Mouse (Mus musculus) lung, embryonic 15.5 days (tissue): ENCODE data around the gene Got1. TPM values are rescaled to one million over a fixed set of nuclear protein-coding genes. Genes with fewer than 3 reads are reported as not detected.

ENCODE experiments used
- ATAC-seq: fragments of 200-750 bp; cut with Nextera tagmentation; 2 replicates; pipeline ENCODE4 v1.8.0; 2017; ENCODE audit warnings: moderate number of reproducible peaks, borderline replicate concordance; ENCODE audit not compliant: low FRiP score, low TSS enrichment; ENCODE audit errors: extremely low read depth
- H3K27ac ChIP-seq: fragments of 300-500 bp; sonication (generic); 2 replicates; pipeline ENCODE4 v1.5.1; 2015; ENCODE audit warnings: moderate library complexity, mild to moderate bottlenecking, inconsistent platforms
- H3K27me3 ChIP-seq: fragments of 300-500 bp; sonication (generic); 2 replicates; pipeline ENCODE4 v1.6.1; 2015; ENCODE audit warnings: inconsistent platforms
- H3K36me3 ChIP-seq: fragments of 300-500 bp; sonication (generic); 2 replicates; pipeline ENCODE4 v1.6.1; 2015; ENCODE audit warnings: inconsistent platforms
- H3K4me1 ChIP-seq: fragments of 300-500 bp; sonication (generic); 2 replicates; pipeline ENCODE4 v1.6.1; 2015; ENCODE audit warnings: inconsistent platforms
- H3K4me2 ChIP-seq: fragments of 300-500 bp; sonication (generic); 2 replicates; pipeline ENCODE4 v1.6.1; 2015; ENCODE audit warnings: inconsistent platforms, mild to moderate bottlenecking, moderate library complexity
- H3K4me3 ChIP-seq: fragments of 300-500 bp; sonication (generic); 2 replicates; pipeline ENCODE4 v1.5.1; 2015; ENCODE audit warnings: mild to moderate bottlenecking, inconsistent platforms
- H3K9ac ChIP-seq: fragments of 300-500 bp; sonication (generic); 2 replicates; pipeline ENCODE4 v1.6.1; 2015; ENCODE audit warnings: inconsistent platforms
- H3K9me3 ChIP-seq: fragments of 300-500 bp; sonication (generic); 2 replicates; pipeline ENCODE4 v1.6.1; 2016; ENCODE audit warnings: inconsistent platforms
- WGBS: fragments of 180-500 bp; shearing (Covaris S2); methylation state at CpG from one replicate; pipeline ENCODE4 v1.1.7; 2015; 5-methylcytosine and 5-hydroxymethylcytosine counted together
- polyA plus RNA-seq: library from polyadenylated mRNA; unstranded; fragments of >200 nt; fragmentation: Nextera tagmentation; extraction: Ambion mirVana; gene quantifications from 2 replicates; pipeline ENCODE4 v1.2.1, GENCODE M21; 2015

Got1 gene
- polyA plus RNA-seq, 1 experiment from 2014 or later, result 31.1 TPM

- Histone ChIP-seq H3K4me1 (peaks cover 26% of the 10 kb centered on the region), H3K36me3 (no peaks in the 10 kb centered on the region), H3K4me3 (no peak overlapping the region), H3K27ac (no peak overlapping the region), H3K27me3 (0 out of 2 replicates have a peak, but pooled peaks cover 2% of the 10 kb centered on the region), H3K4me2 (no peak overlapping the region), H3K9me3 (no peaks in the 10 kb centered on the region), H3K9ac (no peak overlapping the region)
- no peak for ATAC-seq
- 48% methylated on average over 8 of the region's 8 CpGs for WGBS
Measured at GRCm38 (mm10) chr19:43521362-43521761, 3.0 kb downstream of the Got1 start.

- Histone ChIP-seq H3K9me3 (no peaks in the 10 kb centered on the region), H3K27ac (no peak overlapping the region), H3K4me1 (peaks cover 31% of the 10 kb centered on the region), H3K27me3 (no peaks in the 10 kb centered on the region), H3K36me3 (no peaks in the 10 kb centered on the region), H3K9ac (no peak overlapping the region), H3K4me3 (no peak overlapping the region), H3K4me2 (no peak overlapping the region)
- ATAC-seq, result no peak
- 30% methylated on average over 9 of the region's 10 CpGs for WGBS
Measured at GRCm38 (mm10) chr19:43520402-43520801, 4.0 kb downstream of the Got1 start.

- ATAC-seq, result no peak
- H3K4me1 ChIP-seq, result peaks cover 26% of the 10 kb centered on the region
- H3K27ac ChIP-seq, result no peak overlapping the region
- no peaks in the 10 kb centered on the region for H3K36me3 ChIP-seq
- 85% methylated on average over 10 of the region's 10 CpGs for WGBS
- H3K9ac ChIP-seq, result no peak overlapping the region
- H3K9me3 ChIP-seq, result no peaks in the 10 kb centered on the region
- no peak overlapping the region for H3K4me2 ChIP-seq
- no peak overlapping the region for H3K4me3 ChIP-seq
- H3K27me3 ChIP-seq, result no peaks in the 10 kb centered on the region
Measured at GRCm38 (mm10) chr19:43519226-43519625, 5.2 kb downstream of the Got1 start.

GRCm38 (mm10) chr19:43518261-43518660 is 6.1 kb downstream of the Got1 start:
- H3K4me3 ChIP-seq, result no peak overlapping the region
- no peak overlapping the region for H3K27ac ChIP-seq
- no peak for ATAC-seq
- no peaks in the 10 kb centered on the region for H3K36me3 ChIP-seq
- 73% methylated on average over 7 of the region's 7 CpGs for WGBS
- H3K4me1 ChIP-seq, result peaks cover 17% of the 10 kb centered on the region
- H3K4me2 ChIP-seq, result no peak overlapping the region
- no peaks in the 10 kb centered on the region for H3K27me3 ChIP-seq
- no peaks in the 10 kb centered on the region for H3K9me3 ChIP-seq
- H3K9ac ChIP-seq, result no peak overlapping the region

GRCm38 (mm10) chr19:43517808-43518207 is 6.6 kb downstream of the Got1 start:
- Histone ChIP-seq H3K4me3 (no peak overlapping the region), H3K4me1 (peaks cover 17% of the 10 kb centered on the region), H3K27me3 (no peaks in the 10 kb centered on the region), H3K9ac (no peak overlapping the region), H3K36me3 (no peaks in the 10 kb centered on the region), H3K9me3 (no peaks in the 10 kb centered on the region), H3K27ac (no peak overlapping the region), H3K4me2 (no peak overlapping the region)
- WGBS, result 63% methylated on average over 7 of the region's 7 CpGs
- ATAC-seq, result no peak

GRCm38 (mm10) chr19:43517320-43517719 is 7.1 kb downstream of the Got1 start:
- Histone ChIP-seq H3K36me3 (no peaks in the 10 kb centered on the region), H3K4me2 (no peak overlapping the region), H3K9ac (no peak overlapping the region), H3K4me3 (no peak overlapping the region), H3K9me3 (no peaks in the 10 kb centered on the region), H3K4me1 (peaks cover 17% of the 10 kb centered on the region), H3K27me3 (no peaks in the 10 kb centered on the region), H3K27ac (no peak overlapping the region)
- 76% methylated on average over 6 of the region's 6 CpGs for WGBS
- ATAC-seq, result no peak

GRCm38 (mm10) chr19:43516397-43517035 is 7.9 kb downstream of the Got1 start:
- H3K4me1 ChIP-seq, result peaks cover 17% of the 10 kb centered on the region
- no peaks in the 10 kb centered on the region for H3K9me3 ChIP-seq
- H3K27me3 ChIP-seq, result no peaks in the 10 kb centered on the region
- no peak overlapping the region for H3K4me2 ChIP-seq
- no peak overlapping the region for H3K27ac ChIP-seq
- H3K4me3 ChIP-seq, result no peak overlapping the region
- WGBS, result 58% methylated on average over 14 of the region's 14 CpGs
- no peak overlapping the region for H3K9ac ChIP-seq
- H3K36me3 ChIP-seq, result no peaks in the 10 kb centered on the region
- no peak for ATAC-seq

- Histone ChIP-seq H3K27me3 (no peaks in the 10 kb centered on the region), H3K4me1 (peaks cover 16% of the 10 kb centered on the region), H3K4me3 (no peak overlapping the region), H3K27ac (no peak overlapping the region), H3K4me2 (no peak overlapping the region), H3K9me3 (no peaks in the 10 kb centered on the region), H3K9ac (no peak overlapping the region), H3K36me3 (no peaks in the 10 kb centered on the region)
- 90% methylated on average over 23 of the region's 23 CpGs for WGBS
- no peak for ATAC-seq
Measured at GRCm38 (mm10) chr19:43515668-43516396, 8.6 kb downstream of the Got1 start.

GRCm38 (mm10) chr19:43513874-43514273 is 10.5 kb downstream of the Got1 start:
- 88% methylated on average over 8 of the region's 8 CpGs for WGBS
- 0 out of 2 replicates have a peak, but pooled peaks cover 5% of the 10 kb centered on the region for H3K36me3 ChIP-seq
- H3K9ac ChIP-seq, result no peak overlapping the region

GRCm38 (mm10) chr19:43511621-43512620 is 12.5 kb downstream of the Got1 start:
- Histone ChIP-seq H3K4me3 (no peak overlapping the region), H3K27ac (no peak overlapping the region), H3K9me3 (no peaks in the 10 kb centered on the region), H3K27me3 (no peaks in the 10 kb centered on the region), H3K36me3 (0 out of 2 replicates have a peak, but pooled peaks cover 5% of the 10 kb centered on the region), H3K9ac (no peak overlapping the region), H3K4me2 (no peak overlapping the region), H3K4me1 (peaks cover 11% of the 10 kb centered on the region; the same call in 1 of the 2 replicates)
- WGBS, result 76% methylated on average over 22 of the region's 22 CpGs
- no peak for ATAC-seq

More at GRCm38 (mm10) chr19:43513874-43514273, 10.5 kb downstream of the Got1 start:
- Histone ChIP-seq H3K27me3 (no peaks in the 10 kb centered on the region), H3K4me3 (no peak overlapping the region), H3K4me1 (peaks cover 11% of the 10 kb centered on the region; the same call in 1 of the 2 replicates), H3K4me2 (no peak overlapping the region), H3K9me3 (no peaks in the 10 kb centered on the region), H3K27ac (no peak overlapping the region)
- ATAC-seq, result no peak

- Histone ChIP-seq H3K9me3 (no peaks in the 10 kb centered on the region), H3K27ac (no peak overlapping the region), H3K27me3 (no peaks in the 10 kb centered on the region), H3K4me1 (no peaks in the 10 kb centered on the region), H3K4me3 (no peak overlapping the region), H3K36me3 (0 out of 2 replicates have a peak, but pooled peaks cover 5% of the 10 kb centered on the region), H3K9ac (no peak overlapping the region), H3K4me2 (no peak overlapping the region)
- ATAC-seq, result no peak
- 86% methylated on average over 14 of the region's 14 CpGs for WGBS
Measured at GRCm38 (mm10) chr19:43510436-43511220, 13.8 kb downstream of the Got1 start.
